Mouse (Mus musculus) thymus, postnatal 25 days (tissue): ENCODE measurements around the gene Hagh.

Source experiments
- DNase-seq: peaks from one replicate; pipeline ENCODE4 v3.0.0; 2022

Hagh gene

GRCm38 (mm10) chr17:24850773-24851127 is 10.8 kb downstream of the Hagh start:
- DNase-seq = no peak

- DNase-seq = no peak
Observed at GRCm38 (mm10) chr17:24851381-24852125, 11.6 kb downstream of the Hagh start.

GRCm38 (mm10) chr17:24855838-24856464 is 16.0 kb downstream of the Hagh start:
- DNase-seq = no peak

GRCm38 (mm10) chr17:24856589-24856988 is 16.6 kb downstream of the Hagh start:
- no peak for DNase-seq

GRCm38 (mm10) chr17:24857831-24858470 is 18.0 kb downstream of the Hagh start:
- DNase-seq = no peak

GRCm38 (mm10) chr17:24858967-24859366 is 19.0 kb downstream of the Hagh start:
- no peak for DNase-seq

GRCm38 (mm10) chr17:24860076-24860475 is 20.1 kb downstream of the Hagh start:
- DNase-seq = no peak

- no peak for DNase-seq
Observed at GRCm38 (mm10) chr17:24861785-24862184, 21.8 kb downstream of the Hagh start.

- DNase-seq = no peak
Observed at GRCm38 (mm10) chr17:24865776-24866175, 25.8 kb downstream of the Hagh start, which contains the start of gene Igfals. Gene Igfals (plus strand): TSS chr17:24865997.

- no peak for DNase-seq
Observed at GRCm38 (mm10) chr17:24867914-24868313, 28.0 kb downstream of the Hagh start.

- DNase-seq = no peak
Observed at GRCm38 (mm10) chr17:24873695-24874404, 33.9 kb downstream of the Hagh start.

- no peak for DNase-seq
Observed at GRCm38 (mm10) chr17:24874405-24874745, 34.4 kb downstream of the Hagh start.

GRCm38 (mm10) chr17:24874989-24875388 is 35.0 kb downstream of the Hagh start:
- no peak for DNase-seq

GRCm38 (mm10) chr17:24877336-24878116 is 37.6 kb downstream of the Hagh start:
- DNase-seq = no peak

GRCm38 (mm10) chr17:24878117-24878397 is 38.1 kb downstream of the Hagh start:
- DNase-seq = peak; percentile 57

- DNase-seq = no peak
Observed at GRCm38 (mm10) chr17:24878531-24878930, 38.6 kb downstream of the Hagh start.

GRCm38 (mm10) chr17:24881738-24882440 is 41.9 kb downstream of the Hagh start:
- peak; percentile 42 for DNase-seq

- DNase-seq = no peak
Observed at GRCm38 (mm10) chr17:24884391-24884790, 44.4 kb downstream of the Hagh start.

GRCm38 (mm10) chr17:24885356-24886133 is 45.6 kb downstream of the Hagh start:
- no peak for DNase-seq

GRCm38 (mm10) chr17:24886134-24886931 is 46.4 kb downstream of the Hagh start, which contains the start of the genes Nubp2 and Spsb3:
Gene Nubp2 (minus strand): TSS chr17:24886349.
Gene Spsb3 (plus strand): TSS chr17:24886643.
- DNase-seq = peak; percentile 96

- DNase-seq = no peak
Observed at GRCm38 (mm10) chr17:24886932-24887271, 47.0 kb downstream of the Hagh start.
